Mouse (Mus musculus) limb, embryonic 14.5 days (tissue): ENCODE measurements around the gene Alox15. TPM values are rescaled to one million over a fixed set of nuclear protein-coding genes. Genes with fewer than 3 reads are reported as not detected.
"Not testable (repeated sequence)": the region's sequence is repeated elsewhere in the genome, so short reads cannot be mapped to it uniquely, and the experiment has no call there.

Experiments
- ATAC-seq: fragments of 200-750 bp; cut with Nextera tagmentation; 2 replicates; pipeline ENCODE4 v1.8.0; 2017; ENCODE audit warnings: low read depth, moderate number of reproducible peaks, moderate TSS enrichment; ENCODE audit not compliant: low FRiP score
- DNase-seq: peaks from one replicate; pipeline ENCODE4 v3.0.0-alpha.2; 2015; ENCODE audit warnings: low spot score
- H3K27ac ChIP-seq: fragments of 300-500 bp; sonication (generic); replicated peaks from 2 replicates; pipeline ENCODE4 v1.5.1; 2014; ENCODE audit warnings: low read depth, mild to moderate bottlenecking, low read length, moderate library complexity, mixed read lengths
- H3K27me3 ChIP-seq: fragments of 300-500 bp; sonication (generic); 2 replicates; pipeline ENCODE4 v1.6.1; 2014; ENCODE audit warnings: low read length, mixed read lengths; ENCODE audit not compliant: control insufficient read depth, insufficient read depth
- H3K36me3 ChIP-seq: fragments of 300-500 bp; sonication (generic); 2 replicates; pipeline ENCODE4 v1.6.1; 2014; ENCODE audit warnings: mild to moderate bottlenecking, low read length, moderate library complexity, mixed read lengths; ENCODE audit not compliant: control insufficient read depth, insufficient read depth
- H3K4me1 ChIP-seq: fragments of 300-500 bp; sonication (generic); 2 replicates; pipeline ENCODE4 v1.6.1; 2014; ENCODE audit warnings: antibody characterized with exemption, low read length, mixed read lengths; ENCODE audit not compliant: control insufficient read depth, insufficient read depth
- H3K4me2 ChIP-seq: fragments of 300-500 bp; sonication (generic); replicated peaks from 2 replicates; pipeline ENCODE4 v1.6.1; 2014; ENCODE audit warnings: low read depth, mild to moderate bottlenecking, low read length, moderate library complexity; ENCODE audit not compliant: severe bottlenecking
- H3K4me3 ChIP-seq: fragments of 300-500 bp; sonication (generic); replicated peaks from 2 replicates; pipeline ENCODE4 v1.5.1; 2014; ENCODE audit warnings: low read length
- H3K9ac ChIP-seq: fragments of 300-500 bp; sonication (generic); 2 replicates; pipeline ENCODE4 v1.6.1; 2014; ENCODE audit warnings: mild to moderate bottlenecking, low read depth, low read length, moderate library complexity; ENCODE audit not compliant: severe bottlenecking
- H3K9me3 ChIP-seq: fragments of 300-500 bp; sonication (generic); 2 replicates; pipeline ENCODE4 v1.6.1; 2016; ENCODE audit warnings: low read length; ENCODE audit not compliant: control insufficient read depth
- POLR2A ChIP-seq: fragments of 200-500 bp; IDR thresholded peaks from 2 replicates; pipeline ENCODE4 v1.8.0; 2012; ENCODE audit warnings: inconsistent platforms, mild to moderate bottlenecking, moderate library complexity, borderline replicate concordance; ENCODE audit not compliant: insufficient read depth, insufficient read length; ENCODE audit errors: extremely low read depth
- WGBS: fragments of 180-500 bp; shearing (Covaris S2); extraction: QIAGEN DNeasy Blood & Tissue Kit; methylation state at CpG from one replicate; pipeline ENCODE4 v1.1.7; 2014; 5-methylcytosine and 5-hydroxymethylcytosine counted together
- polyA plus RNA-seq, 2 experiments: library from polyadenylated mRNA; depleted of rRNA in 1 of 2; stranded (reverse) in 1 of 2; unstranded in 1 of 2; fragments of >200 nt; fragmentation: Nextera tagmentation in 1 of 2; extraction: Ambion mirVana in 1 of 2; gene quantifications; 2 replicates each; pipeline versions ENCODE4 v1.2.1 to v1.2.3; 2012 to 2014

Gene Alox15
- polyA plus RNA-seq, 2 experiments = 0.15 to 0.25 TPM

DNA sequence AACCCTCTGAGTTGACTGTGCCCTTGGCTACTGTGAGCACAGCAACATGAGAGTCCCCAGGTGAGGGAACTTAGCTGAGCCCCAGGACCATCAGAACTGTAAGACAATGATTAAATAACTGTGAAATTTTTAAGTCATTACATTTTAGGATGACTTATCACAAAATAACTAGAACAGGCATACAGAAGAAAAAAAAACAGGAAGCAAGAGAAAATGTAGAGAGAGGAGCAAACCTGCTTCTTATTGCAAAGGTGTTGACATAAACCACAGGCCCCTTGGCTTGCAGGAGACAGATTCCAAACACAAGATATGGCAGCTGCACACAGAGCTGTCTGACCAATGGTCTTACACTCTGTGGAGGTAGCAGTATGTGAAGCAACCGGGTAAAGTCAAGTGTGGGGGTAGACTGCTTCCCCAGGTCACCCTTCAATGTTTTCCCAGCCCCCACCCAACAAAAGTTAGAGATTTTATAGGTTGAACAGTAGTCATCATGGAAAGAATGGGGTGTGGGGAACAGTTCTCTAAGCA lies 28.7 kb upstream of the Alox15 start:
- ATAC-seq (no peak), DNase-seq (no peak)
- H3K27me3 ChIP-seq = no peaks in the 10 kb centered on the region
- H3K4me2 ChIP-seq = no peak overlapping the region
- H3K9me3 ChIP-seq = no peaks in the 10 kb centered on the region
- no peak for TF ChIP-seq POLR2A
- no peak overlapping the region for H3K4me3 ChIP-seq
- H3K36me3 ChIP-seq = no peaks in the 10 kb centered on the region
- no peak overlapping the region for H3K9ac ChIP-seq
- no peaks in the 10 kb centered on the region for H3K4me1 ChIP-seq
- H3K27ac ChIP-seq = no peak overlapping the region
- 96% methylated on average over 1 of the region's 1 CpGs for WGBS

- Histone ChIP-seq H3K4me1 (no peaks in the 10 kb centered on the region), H3K4me3 (no peak overlapping the region), H3K36me3 (no peaks in the 10 kb centered on the region), H3K27me3 (no peaks in the 10 kb centered on the region), H3K27ac (no peak overlapping the region), H3K9ac (no peak overlapping the region), H3K9me3 (no peaks in the 10 kb centered on the region), H3K4me2 (no peak overlapping the region)
- WGBS = 59% methylated on average over 6 of the region's 6 CpGs
- no peak for ATAC-seq
- DNase-seq = no peak
- no peak for TF ChIP-seq POLR2A
Measured at GRCm38 (mm10) chr11:70376054-70376453, 24.2 kb upstream of the Alox15 start.

- Histone ChIP-seq H3K27ac (no peak overlapping the region), H3K9me3 (no peaks in the 10 kb centered on the region), H3K4me2 (no peak overlapping the region), H3K4me3 (no peak overlapping the region), H3K9ac (no peak overlapping the region), H3K27me3 (no peaks in the 10 kb centered on the region), H3K36me3 (no peaks in the 10 kb centered on the region), H3K4me1 (no peaks in the 10 kb centered on the region)
- no peak for ATAC-seq
- WGBS = 78% methylated on average over 3 of the region's 3 CpGs
- DNase-seq = no peak
- TF ChIP-seq POLR2A = no peak
Measured at GRCm38 (mm10) chr11:70374302-70374701, 22.5 kb upstream of the Alox15 start.

- H3K9me3 ChIP-seq = no peaks in the 10 kb centered on the region
- H3K4me3 ChIP-seq = no peak overlapping the region
- no peaks in the 10 kb centered on the region for H3K4me1 ChIP-seq
- H3K36me3 ChIP-seq = no peaks in the 10 kb centered on the region
- DNase-seq (no peak), ATAC-seq (no peak)
- H3K9ac ChIP-seq = no peak overlapping the region
- H3K4me2 ChIP-seq = no peak overlapping the region
- no peaks in the 10 kb centered on the region for H3K27me3 ChIP-seq
- no peak for TF ChIP-seq POLR2A
- WGBS = 62% methylated on average over 7 of the region's 7 CpGs
- H3K27ac ChIP-seq = no peak overlapping the region
Measured at GRCm38 (mm10) chr11:70372849-70373557, 21.2 kb upstream of the Alox15 start.

DNA sequence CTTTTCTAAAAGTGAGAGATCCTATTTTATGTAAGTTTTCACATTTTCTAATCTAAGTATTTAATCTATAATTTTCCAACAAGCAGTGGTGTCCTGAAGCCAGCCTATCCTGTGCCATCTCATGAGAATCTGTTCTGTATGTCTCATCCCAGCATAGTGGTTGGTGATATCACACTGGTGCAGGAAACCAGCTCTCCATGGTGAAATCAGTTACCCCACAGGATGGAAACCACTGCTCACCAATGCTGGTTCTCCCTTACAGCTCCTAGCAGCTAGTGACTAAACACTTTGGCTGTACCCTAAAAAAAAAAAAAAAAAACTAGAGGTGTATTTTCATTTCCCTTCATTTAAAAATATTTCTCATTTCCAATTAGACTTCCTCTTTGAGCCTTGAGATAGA lies 20.6 kb upstream of the Alox15 start:
- ATAC-seq (no peak), DNase-seq (no peak)
- Histone ChIP-seq H3K9me3 (no peaks in the 10 kb centered on the region), H3K4me1 (no peaks in the 10 kb centered on the region), H3K4me3 (no peak overlapping the region), H3K27ac (no peak overlapping the region), H3K9ac (no peak overlapping the region), H3K27me3 (no peaks in the 10 kb centered on the region), H3K36me3 (no peaks in the 10 kb centered on the region), H3K4me2 (no peak overlapping the region)
- TF ChIP-seq POLR2A = no peak

- H3K27me3 ChIP-seq, H3K9me3 ChIP-seq, ATAC-seq, H3K9ac ChIP-seq, H3K36me3 ChIP-seq, H3K4me3 ChIP-seq, H3K4me1 ChIP-seq, H3K27ac ChIP-seq, H3K4me2 ChIP-seq, DNase-seq: not testable (repeated sequence)
- 76% methylated on average over 2 of the region's 2 CpGs for WGBS
Measured at GRCm38 (mm10) chr11:70368626-70369025, 16.8 kb upstream of the Alox15 start.

DNA sequence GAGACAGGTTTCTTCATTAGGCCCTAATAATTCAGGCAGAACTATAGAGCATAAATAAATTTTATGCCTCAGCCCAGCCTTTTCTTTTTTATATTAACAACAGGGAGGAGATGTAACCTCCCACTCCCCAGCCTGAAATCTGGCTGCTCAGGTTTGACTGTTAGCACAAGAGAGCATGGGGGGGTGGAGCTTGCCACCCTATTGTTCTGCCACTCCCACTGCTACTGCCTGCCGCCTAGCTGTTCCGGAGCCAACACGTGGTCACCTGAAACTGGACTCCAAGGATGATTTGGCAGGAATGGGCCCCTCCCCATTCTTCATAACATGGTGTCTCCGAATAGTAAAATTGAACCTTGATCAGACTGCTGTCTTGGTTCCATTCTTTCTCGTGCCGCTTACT lies 15.9 kb upstream of the Alox15 start:
- H3K27ac ChIP-seq, H3K4me1 ChIP-seq, H3K9me3 ChIP-seq, DNase-seq, H3K27me3 ChIP-seq, ATAC-seq, H3K9ac ChIP-seq, H3K36me3 ChIP-seq, H3K4me3 ChIP-seq, H3K4me2 ChIP-seq: not testable (repeated sequence)
- 89% methylated on average over 6 of the region's 6 CpGs for WGBS
